Mouse (Mus musculus) forebrain, embryonic 16.5 days (tissue): ENCODE data around the gene Olfr727. TPM values are rescaled to one million over a fixed set of nuclear protein-coding genes. Genes with fewer than 3 reads are reported as not detected.

Experiments
- ATAC-seq: fragments of 200-750 bp; cut with Nextera tagmentation; 2 replicates; pipeline ENCODE4 v1.8.0; 2017; ENCODE audit warnings: mild to moderate bottlenecking, moderate library complexity
- H3K27ac ChIP-seq: fragments of 300-500 bp; sonication (generic); 2 replicates; pipeline ENCODE4 v1.5.1; 2014; ENCODE audit warnings: low read length, control low read depth
- H3K27me3 ChIP-seq: fragments of 300-500 bp; sonication (generic); replicated peaks from 2 replicates; pipeline ENCODE4 v1.6.1; 2014; ENCODE audit warnings: low read length; ENCODE audit not compliant: control insufficient read depth, insufficient read depth
- H3K36me3 ChIP-seq: fragments of 300-500 bp; sonication (generic); 2 replicates; pipeline ENCODE4 v1.6.1; 2014; ENCODE audit not compliant: control insufficient read depth, insufficient read depth
- H3K4me1 ChIP-seq: fragments of 300-500 bp; sonication (generic); replicated peaks from 2 replicates; pipeline ENCODE4 v1.6.1; 2014; ENCODE audit warnings: low read length; ENCODE audit not compliant: control insufficient read depth, insufficient read depth
- H3K4me2 ChIP-seq: fragments of 300-500 bp; sonication (generic); 2 replicates; pipeline ENCODE4 v1.6.1; 2014; ENCODE audit warnings: mild to moderate bottlenecking, low read length, control low read depth
- H3K4me3 ChIP-seq: fragments of 300-500 bp; sonication (generic); replicated peaks from 2 replicates; pipeline ENCODE4 v1.5.1; 2014; ENCODE audit warnings: mild to moderate bottlenecking, low read length, control low read depth
- H3K9ac ChIP-seq: fragments of 300-500 bp; sonication (generic); replicated peaks from 2 replicates; pipeline ENCODE4 v1.6.1; 2014; ENCODE audit warnings: low read depth, low read length, control low read depth
- H3K9me3 ChIP-seq: fragments of 300-500 bp; sonication (generic); 2 replicates; pipeline ENCODE4 v1.6.1; 2016; ENCODE audit warnings: low read length; ENCODE audit not compliant: control insufficient read depth
- WGBS: fragments of 180-500 bp; shearing (Covaris S2); extraction: QIAGEN DNeasy Blood & Tissue Kit; methylation state at CpG from one replicate; pipeline ENCODE4 v1.1.7; 2014; 5-methylcytosine and 5-hydroxymethylcytosine counted together
- polyA plus RNA-seq: library from polyadenylated mRNA; unstranded; fragments of >200 nt; fragmentation: Nextera tagmentation; extraction: Ambion mirVana; gene quantifications from 2 replicates; pipeline ENCODE4 v1.2.1, GENCODE M21; 2015

Gene Olfr727
- polyA plus RNA-seq = not detected in 2 replicates

DNA sequence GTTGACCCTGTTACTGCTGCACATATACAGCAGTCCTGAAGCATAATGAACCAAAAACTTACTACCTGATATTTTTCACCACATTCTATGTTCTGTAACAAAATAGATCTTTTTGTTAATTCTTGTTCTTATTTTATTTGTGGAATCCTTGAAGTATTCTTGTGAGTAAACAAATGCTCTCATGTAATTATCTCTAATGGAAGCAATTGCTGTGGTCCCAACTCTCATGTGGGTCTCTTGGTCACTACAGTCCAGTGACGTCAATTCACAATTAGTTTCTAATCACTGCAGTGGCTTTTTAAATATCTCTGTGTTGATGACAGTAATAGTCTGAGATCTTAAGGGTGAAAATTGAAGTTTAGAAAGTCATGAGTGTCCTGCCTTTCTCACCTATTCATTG, at the start of gene Olfr727:
Gene Olfr727, plus strand, starts transcription at position 301 of the 400 bp plus-strand sequence.
- Histone ChIP-seq H3K27me3 (no peaks in the 10 kb centered on the region), H3K4me1 (no peaks in the 10 kb centered on the region), H3K9ac (no peak within 1 kb of the TSS), H3K27ac (no peak within 1 kb of the TSS), H3K4me3 (no peak within 1 kb of the TSS), H3K9me3 (no peaks in the 10 kb centered on the region), H3K4me2 (no peak within 1 kb of the TSS), H3K36me3 (no peaks in the 10 kb centered on the region)
- WGBS = 87% methylated on average over 1 of the region's 1 CpGs
- ATAC-seq = no peak

DNA sequence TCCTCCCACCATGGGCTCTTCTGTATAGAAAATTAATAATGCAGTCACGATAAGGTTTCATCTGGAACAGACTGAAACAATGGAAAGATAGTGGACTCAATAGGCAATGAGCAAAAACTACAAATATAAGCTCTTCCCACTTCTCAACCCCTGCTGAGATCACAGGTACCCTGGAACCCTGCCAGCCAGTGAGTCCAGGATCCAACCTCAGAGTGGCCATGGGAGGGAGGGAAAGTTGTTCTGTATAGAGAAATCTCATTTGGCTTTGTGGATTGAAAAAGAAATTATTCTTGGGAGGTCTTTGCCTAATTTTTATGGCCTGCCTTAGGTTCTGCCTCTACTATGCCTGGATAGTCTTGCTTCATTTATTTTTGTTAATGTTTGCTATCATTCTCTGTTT, 32.1 kb upstream of the Olfr727 start, which contains the start of gene Olfr726:
Gene Olfr726, minus strand, starts transcription at position 101 of the 400 bp plus-strand sequence.
- WGBS = 68% methylated on average over 1 of the region's 1 CpGs
- Histone ChIP-seq H3K9ac (no peak within 1 kb of the TSS), H3K9me3 (no peaks in the 10 kb centered on the region), H3K27me3 (no peaks in the 10 kb centered on the region), H3K36me3 (no peaks in the 10 kb centered on the region), H3K4me1 (no peaks in the 10 kb centered on the region), H3K27ac (no peak within 1 kb of the TSS), H3K4me3 (no peak within 1 kb of the TSS), H3K4me2 (no peak within 1 kb of the TSS)
- ATAC-seq = no peak

DNA sequence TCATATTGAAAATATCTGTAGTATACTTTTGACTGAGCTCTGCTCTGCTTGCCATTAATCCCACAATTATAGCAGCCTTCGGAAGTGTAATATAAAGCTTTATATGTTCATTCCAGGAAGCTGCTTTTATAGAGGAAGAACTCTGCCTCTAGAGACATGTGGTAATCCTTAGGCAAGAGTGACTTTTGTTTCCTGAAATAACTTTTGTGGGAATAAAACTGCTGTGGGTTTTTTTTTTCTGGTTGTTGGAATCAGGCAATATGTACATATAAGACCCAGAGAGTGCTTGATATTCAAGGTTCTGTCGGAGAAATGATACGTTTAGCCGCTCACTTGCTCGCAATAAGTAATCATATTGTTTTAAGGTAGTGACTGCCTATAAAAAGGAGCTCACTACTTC, 19.6 kb downstream of the Olfr727 start, which contains the start of gene Olfr728:
Gene Olfr728, minus strand, starts transcription at position 101 of the 400 bp plus-strand sequence.
- no peak within 1 kb of the TSS for H3K4me3 ChIP-seq
- WGBS = 96% methylated on average over 5 of the region's 5 CpGs
- H3K9me3 ChIP-seq = no peaks in the 10 kb centered on the region
- no peaks in the 10 kb centered on the region for H3K4me1 ChIP-seq
- H3K4me2 ChIP-seq = no peak within 1 kb of the TSS
- ATAC-seq = no peak
- H3K27ac ChIP-seq = no peak within 1 kb of the TSS
- H3K27me3 ChIP-seq = no peaks in the 10 kb centered on the region
- H3K36me3 ChIP-seq = no peaks in the 10 kb centered on the region
- no peak within 1 kb of the TSS for H3K9ac ChIP-seq

DNA sequence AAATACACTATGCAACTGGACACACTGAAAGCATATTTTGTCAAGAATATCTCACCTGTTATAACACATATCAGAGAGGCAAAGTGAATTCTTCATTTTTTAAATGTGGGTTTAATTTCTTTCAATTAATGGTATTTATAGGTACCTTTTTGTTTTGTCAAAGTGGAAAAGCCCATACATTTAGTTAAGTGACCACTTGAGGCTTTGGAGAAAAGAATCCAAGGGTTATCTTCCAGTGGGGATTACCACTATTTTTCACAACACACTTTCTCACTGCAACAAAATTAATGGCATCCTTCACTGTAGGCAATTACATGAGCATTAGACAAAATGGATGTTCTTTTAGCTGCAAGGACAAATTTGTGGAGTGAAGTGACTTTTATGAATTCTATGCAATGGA, 29.8 kb downstream of the Olfr727 start, which contains the start of gene Olfr729:
Gene Olfr729, minus strand, starts transcription at position 101 of the 400 bp plus-strand sequence.
- no peak for ATAC-seq
- Histone ChIP-seq H3K9me3 (no peaks in the 10 kb centered on the region), H3K27ac (no peak within 1 kb of the TSS), H3K9ac (no peak within 1 kb of the TSS), H3K36me3 (no peaks in the 10 kb centered on the region), H3K4me3 (no peak within 1 kb of the TSS), H3K27me3 (no peaks in the 10 kb centered on the region), H3K4me2 (no peak within 1 kb of the TSS), H3K4me1 (no peaks in the 10 kb centered on the region)

Other genes starting within 250 kb of the Olfr727 start
- not detected in 2 replicates for gene Olfr722, start 221.2 kb upstream of the Olfr727 start, polyA plus RNA-seq
- gene Olfr723, start 191.4 kb upstream of the Olfr727 start, polyA plus RNA-seq = not detected in 2 replicates
- gene Olfr724, start 159.9 kb upstream of the Olfr727 start, polyA plus RNA-seq = not detected in 2 replicates
- gene Olfr725, start 82.8 kb upstream of the Olfr727 start, polyA plus RNA-seq = not detected in 2 replicates
- gene Olfr726, start 32.2 kb upstream of the Olfr727 start, polyA plus RNA-seq = not detected in 2 replicates
- gene Olfr728, start 19.5 kb downstream of the Olfr727 start, polyA plus RNA-seq = not detected in 2 replicates
- not detected in 2 replicates for gene Olfr729, start 29.7 kb downstream of the Olfr727 start, polyA plus RNA-seq
- gene Olfr730, start 65.0 kb downstream of the Olfr727 start, polyA plus RNA-seq = not detected in 2 replicates
- gene Olfr731, start 118.7 kb downstream of the Olfr727 start, polyA plus RNA-seq = not detected in 2 replicates
- not detected in 2 replicates for gene Olfr732, start 161.0 kb downstream of the Olfr727 start, polyA plus RNA-seq
- gene Olfr733, start 178.3 kb downstream of the Olfr727 start, polyA plus RNA-seq = 0.06 TPM in 1 of 2 replicates, not detected in the other
- gene Olfr734, start 203.6 kb downstream of the Olfr727 start, polyA plus RNA-seq = not detected in 2 replicates
- not detected in 2 replicates for gene Olfr735, start 225.7 kb downstream of the Olfr727 start, polyA plus RNA-seq
- not detected in 2 replicates for gene Tlr11, start 234.7 kb downstream of the Olfr727 start, polyA plus RNA-seq